Mouse (Mus musculus) gastrocnemius, adult 18-20 months (tissue): ENCODE data around the gene Bricd5. TPM values are rescaled to one million over a fixed set of nuclear protein-coding genes. Genes with fewer than 3 reads are reported as not detected.
"Not testable (repeated sequence)": the region's sequence is repeated elsewhere in the genome, so short reads cannot be mapped to it uniquely, and the experiment has no call there.

ENCODE experiments used
- DNase-seq: peaks from one replicate; pipeline ENCODE4 v3.0.0; 2021; ENCODE audit warnings: low spot score
- long read RNA-seq, 2 experiments: library from polyadenylated mRNA; stranded (forward); transcript quantifications; one replicate each; pipeline ENCODE4 v2.0.0; 2021
- total RNA-seq, 2 experiments: library from RNA; stranded (reverse); gene quantifications; 2 replicates each; pipeline ENCODE4 v1.2.3; 2021

The Bricd5 gene
- under 1 TPM in 1 of 2 experiments, not detected in 1; 0.31 TPM for total RNA-seq
- long read RNA-seq, experiment 1 = 0 reads
- long read RNA-seq, experiment 2, partial matches to known transcripts = 1 of 1 reads
- long read RNA-seq, experiment 2, other reads (novel, unspliced or antisense) = 0 of 1 reads

DNA sequence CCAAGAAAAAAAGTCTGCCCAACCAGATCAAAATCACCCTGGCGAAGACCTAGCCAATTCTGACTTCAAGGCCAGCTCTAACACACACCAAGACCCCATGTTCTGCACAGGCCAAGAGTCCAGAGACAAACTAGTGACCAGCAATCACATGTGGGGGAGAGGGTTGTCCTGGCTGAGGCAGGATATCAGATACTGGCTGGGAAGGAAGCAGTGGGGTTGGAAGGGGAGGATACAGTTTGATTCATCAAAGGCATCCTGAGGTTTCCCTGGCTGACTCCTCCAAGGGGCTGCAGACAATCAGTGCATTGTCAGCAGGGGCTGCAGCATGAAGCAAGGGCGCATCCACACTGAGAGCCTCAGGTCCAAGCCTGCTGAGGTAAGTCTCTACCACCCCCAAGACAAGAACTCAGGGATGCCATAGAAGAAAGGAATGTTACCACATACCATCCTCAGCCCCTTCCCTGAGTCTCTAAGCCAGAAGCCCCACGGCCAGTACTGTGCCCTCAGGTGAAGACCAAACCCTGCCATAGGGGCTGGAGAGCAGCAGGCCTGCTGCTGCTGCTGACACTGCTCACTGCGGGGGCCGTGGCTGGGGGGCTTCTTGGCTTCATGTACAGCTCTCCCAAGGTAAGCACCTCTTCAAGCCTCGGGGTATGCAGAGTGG lies at the start of gene Bricd5:
Gene Bricd5 (plus strand): TSS at position 273 of the 664 bp plus-strand sequence.
- DNase-seq = no peak

DNA sequence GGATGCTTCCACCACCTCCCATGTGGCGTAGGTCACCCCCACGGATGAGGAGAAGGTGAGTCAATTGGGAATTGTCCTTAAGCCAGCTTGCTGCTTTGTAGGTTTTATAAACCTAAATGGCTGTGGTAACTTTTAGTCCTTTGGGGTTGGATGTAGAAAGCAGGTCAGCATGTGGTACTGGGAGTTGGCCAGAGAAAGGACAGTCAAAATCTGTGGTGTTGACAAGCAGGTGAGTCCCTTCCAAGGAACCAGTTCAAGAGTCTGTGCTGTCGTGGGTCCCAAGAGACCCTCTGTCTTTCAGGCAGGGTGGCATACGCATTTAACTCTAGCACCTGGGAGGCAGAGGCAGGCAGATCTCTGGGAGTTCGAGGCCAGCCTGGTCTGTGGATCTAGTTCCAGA lies 49.2 kb upstream of the Bricd5 start:
- DNase-seq = no peak

DNA sequence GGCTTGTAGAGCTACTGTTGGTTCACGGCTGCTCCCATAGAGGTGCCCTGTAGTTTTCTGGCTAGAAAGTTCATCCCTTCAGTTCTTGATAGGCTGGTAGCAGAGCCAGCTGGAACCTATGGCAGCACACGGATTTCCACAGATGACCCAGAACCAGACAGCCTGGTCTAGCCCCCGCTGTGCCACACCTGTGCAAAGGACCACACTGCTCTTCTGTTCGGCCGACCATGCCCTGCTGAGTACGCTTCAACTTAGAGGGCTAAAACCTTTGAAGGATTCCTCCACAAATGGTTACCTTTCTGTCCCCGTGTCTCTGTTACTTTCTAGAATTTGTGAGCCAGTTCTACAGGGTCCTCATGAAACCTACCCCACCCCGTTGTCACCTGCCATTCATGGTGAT lies 48.4 kb upstream of the Bricd5 start:
- DNase-seq = not testable (repeated sequence)

DNA sequence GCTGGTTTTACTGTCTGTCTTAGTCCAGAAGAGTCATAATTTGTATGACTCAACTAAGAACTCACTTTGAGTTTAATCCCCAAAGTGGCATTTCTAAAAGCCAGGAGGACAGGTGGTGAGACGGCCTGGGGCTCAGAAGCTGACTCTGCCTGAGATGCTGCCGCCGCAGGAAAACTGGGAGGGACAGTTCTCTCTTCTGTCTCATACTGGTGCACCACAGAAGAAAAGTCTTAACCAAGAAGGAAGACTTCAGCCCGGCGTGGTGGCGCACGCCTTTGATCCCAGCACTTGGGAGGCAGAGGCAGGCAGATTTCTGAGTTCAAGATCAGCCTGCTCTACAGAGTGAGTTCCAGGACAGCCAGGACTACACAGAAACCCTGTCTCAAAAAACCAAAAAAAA lies 47.8 kb upstream of the Bricd5 start:
- no peak for DNase-seq

DNA sequence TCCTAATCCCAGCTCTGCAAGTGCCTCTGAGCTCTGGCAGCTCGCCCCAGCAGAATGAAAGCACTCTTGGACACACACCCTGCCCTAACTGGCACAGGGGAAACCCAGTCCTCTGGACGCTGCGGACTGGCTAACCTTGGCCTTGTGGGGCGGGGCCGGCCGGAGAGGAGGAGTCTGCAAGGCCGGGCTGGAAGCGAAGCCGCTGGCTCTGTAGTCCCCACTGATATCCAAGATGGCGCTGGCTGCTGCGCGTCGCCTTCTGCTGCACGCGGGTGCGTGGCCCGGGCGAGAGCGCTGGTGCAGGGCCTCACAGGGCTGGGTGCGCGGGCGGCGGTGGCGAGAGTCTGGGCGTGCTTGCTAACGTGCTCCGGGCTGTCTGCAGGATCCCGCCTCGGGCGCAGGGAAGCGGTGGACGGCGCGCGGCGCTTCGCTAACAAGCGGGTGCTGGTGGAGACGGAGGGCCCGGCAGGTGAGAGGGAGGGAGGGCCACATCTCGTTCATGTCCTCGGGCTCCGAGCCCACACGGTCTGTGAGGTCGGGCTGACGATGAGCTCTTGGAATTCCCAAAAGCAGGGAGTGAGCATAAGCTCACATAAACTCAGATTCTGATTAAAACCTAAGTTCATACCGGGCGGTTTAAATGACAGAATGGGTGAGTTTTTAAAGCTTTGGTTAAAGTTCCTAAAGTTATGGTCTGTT lies 47.1 kb upstream of the Bricd5 start, which contains the start of gene Eci1:
Gene Eci1 (plus strand): TSS at position 171 of the 699 bp plus-strand sequence.
- DNase-seq = peak; percentile 97

DNA sequence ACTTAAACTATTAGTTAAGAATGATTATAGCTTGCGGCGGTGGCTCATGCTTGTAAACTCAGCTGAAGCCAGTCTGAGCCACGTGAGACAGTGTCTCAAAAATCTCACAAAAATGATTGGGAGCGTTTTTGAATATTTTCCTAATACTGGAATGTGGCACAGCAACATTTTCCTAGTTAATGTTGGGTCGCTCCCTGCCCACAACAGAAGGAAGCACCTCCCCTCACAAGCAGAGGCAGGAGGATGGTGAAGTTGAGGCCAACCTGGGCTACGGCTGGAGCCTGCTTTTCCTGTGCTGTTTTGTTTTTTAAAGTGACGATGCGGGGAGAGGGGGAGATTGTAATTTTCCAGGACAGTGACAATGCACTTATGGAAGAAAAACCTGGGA lies 46.5 kb upstream of the Bricd5 start:
- no peak for DNase-seq

DNA sequence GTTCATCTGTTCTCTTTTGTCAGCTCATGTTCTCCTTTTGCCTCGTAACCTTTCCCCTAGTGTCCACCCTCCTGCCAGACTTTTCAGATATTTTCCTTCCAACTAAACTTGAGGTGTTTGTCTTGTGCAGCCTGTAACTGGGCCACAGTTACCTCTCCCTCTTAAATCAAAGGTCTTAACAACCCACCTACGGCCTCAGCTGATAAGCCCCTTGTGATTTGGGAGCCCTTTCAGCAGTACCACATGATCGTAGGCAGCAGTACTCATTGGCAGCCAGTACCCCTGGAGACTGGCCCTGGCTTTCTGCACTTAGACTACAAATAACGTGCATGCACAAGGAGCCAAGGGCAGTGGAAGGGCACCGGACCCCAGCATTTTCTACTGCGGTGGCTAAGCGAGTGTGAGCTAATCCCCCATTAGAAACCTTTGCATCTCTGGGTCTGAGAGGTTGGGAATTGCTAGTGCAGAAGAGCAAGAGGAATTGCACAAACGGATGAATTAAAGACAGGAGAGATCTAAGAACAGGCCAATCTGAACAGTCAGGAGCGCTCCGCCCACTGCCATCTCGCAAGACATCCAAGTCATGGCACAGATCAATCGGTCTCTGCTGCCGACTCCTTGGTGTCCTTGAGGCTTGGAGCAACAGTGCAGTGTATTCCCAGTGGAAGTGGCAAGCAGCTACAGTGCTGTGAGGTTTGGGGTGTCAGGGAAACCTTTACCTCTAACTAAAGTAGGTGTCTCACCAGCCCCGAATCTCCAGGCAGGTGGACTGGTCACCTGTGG lies 44.3 kb upstream of the Bricd5 start:
- DNase-seq = peak; percentile 58

DNA sequence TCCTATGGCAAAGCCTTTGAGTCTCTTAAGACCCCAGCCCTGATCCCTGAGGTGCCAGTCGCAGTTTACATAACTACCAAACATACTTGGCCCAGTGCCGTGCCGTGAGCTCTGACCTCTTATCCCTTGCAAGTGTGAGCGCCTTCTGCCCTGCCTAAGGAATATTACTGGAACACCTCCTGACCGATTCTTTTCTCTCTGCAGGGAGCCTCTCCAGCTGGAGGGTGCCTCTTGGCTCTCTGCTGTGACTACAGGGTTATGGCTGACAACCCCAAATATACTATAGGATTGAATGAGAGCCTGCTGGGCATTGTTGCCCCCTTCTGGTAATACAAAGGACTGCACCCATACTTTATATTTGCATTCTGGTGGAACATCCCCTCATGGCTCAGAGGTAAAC lies 36.7 kb upstream of the Bricd5 start:
- peak; percentile 39 for DNase-seq

DNA sequence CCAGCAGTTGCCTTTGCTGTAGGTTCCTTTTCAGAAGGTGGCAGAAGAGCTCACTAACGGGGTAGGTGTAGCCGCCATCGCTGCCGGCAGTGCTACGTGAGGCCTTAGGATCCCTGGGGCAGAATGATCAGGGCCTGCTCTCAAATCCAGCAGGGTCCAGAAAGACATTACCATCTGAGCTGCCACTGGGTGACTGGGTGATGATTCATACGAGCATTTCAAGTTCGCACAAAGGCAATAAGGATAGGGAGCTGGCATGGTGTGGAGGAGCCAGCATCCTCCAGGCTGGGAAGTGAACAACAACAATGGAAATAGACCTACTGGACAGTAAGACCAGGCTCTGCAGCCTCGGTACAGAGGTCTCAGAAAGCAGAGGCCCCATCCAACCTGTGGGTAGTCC lies 33.3 kb upstream of the Bricd5 start:
- no peak for DNase-seq

DNA sequence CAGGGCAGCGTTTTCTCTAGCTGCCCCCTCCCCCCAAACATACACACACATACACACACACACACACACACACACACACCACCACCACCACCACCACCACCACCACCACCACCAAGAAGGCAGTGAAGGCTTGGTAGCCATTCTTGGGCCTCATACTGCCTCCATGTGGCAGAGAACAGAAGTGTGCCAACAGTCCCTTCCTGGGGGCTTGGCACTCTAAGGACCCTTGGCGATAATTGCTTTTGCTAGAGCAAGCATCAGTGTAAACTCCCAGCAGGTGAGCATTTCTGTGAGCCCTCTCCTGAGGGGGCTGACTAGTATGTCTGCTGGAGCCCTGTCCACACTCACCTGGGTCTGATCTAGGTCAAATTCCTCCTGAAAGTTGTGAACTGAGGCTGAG lies 32.5 kb upstream of the Bricd5 start:
- DNase-seq = no peak

DNA sequence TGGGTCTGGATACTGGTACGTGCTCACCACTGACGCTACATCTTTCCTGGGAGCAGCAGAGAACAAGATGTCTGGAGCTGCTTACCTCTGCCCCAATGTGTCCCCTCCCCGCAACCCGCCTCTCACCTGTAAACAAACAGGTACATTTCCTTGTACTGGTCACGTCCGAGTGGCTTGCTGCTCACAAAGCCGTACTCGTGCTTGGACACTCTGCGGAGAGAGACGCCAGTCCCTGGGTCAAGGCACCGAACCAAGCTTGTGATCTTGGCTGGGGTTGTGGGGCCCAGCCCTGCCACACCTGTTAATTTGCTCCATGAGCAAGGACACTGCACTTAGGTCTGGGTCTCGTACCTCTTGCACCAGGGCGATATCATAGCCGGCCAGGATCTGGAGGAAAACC lies 31.6 kb upstream of the Bricd5 start:
- peak; percentile 34 for DNase-seq

DNA sequence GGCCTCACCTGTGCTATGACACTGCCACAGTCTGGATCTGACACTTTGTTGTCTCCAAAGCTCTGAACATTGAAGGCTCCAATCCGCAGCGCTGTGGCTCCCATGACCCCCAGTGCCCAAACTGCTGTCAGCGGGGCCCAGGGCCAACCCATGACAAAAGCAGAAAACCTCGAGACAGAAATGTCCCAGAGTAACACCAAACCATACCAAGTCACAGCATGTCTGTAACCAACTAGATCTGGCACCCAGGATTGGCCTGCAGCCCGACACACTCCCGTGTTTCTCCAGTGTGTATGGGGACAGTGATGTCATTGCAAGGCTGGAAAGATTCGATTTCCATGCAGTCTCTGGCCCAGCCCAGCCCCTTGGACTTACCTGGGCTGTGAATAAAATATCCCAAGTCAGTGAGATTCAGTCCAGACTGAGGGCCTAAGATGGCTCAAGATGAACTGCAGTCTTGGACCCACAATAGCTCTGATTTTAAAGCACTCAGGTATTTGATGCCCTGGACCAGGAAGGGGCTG lies 31.0 kb upstream of the Bricd5 start, which contains the start of gene Dnase1l2:
Gene Dnase1l2 (minus strand): TSS at position 474 of the 524 bp plus-strand sequence.
- peak; percentile 25 for DNase-seq

DNA sequence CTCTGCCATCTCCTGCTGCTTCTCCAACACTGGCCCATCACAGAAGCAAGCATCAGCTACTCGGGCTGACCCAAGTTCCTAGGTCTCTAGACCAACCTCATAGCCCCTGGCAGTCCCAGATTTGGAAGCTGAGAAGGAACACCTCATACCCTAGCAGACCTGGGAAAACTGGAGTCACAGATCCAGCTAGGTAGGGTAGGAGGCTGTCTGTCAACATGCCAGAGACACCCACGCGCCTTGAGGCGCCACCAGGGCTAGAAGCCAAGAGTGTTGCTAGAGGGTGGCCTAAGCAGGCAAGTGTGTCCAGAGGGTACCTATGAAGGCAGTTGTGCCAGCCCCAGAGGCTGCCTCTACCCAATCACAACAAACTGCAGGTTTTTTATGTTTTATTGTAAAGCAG lies 30.3 kb upstream of the Bricd5 start:
- no peak for DNase-seq

DNA sequence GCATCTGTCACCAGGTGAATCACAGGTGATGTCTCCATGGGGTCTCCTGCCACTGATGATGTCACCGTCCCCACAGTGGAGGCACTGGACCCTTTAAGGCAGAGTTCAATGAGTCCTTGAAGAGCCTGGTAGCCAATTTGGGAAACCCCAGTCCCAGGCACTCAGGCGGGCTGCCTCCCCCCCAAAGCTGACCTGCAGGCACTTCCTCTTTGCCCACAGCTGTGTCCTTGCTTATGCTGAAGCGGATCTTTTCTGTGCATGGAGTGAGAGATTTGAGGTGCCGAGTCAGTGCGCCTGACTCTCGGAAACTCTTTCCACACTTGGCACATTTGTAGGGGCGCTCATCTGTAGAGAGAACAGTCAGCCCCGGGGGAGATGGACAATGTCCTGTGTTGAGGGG lies 27.1 kb upstream of the Bricd5 start:
- no peak for DNase-seq

DNA sequence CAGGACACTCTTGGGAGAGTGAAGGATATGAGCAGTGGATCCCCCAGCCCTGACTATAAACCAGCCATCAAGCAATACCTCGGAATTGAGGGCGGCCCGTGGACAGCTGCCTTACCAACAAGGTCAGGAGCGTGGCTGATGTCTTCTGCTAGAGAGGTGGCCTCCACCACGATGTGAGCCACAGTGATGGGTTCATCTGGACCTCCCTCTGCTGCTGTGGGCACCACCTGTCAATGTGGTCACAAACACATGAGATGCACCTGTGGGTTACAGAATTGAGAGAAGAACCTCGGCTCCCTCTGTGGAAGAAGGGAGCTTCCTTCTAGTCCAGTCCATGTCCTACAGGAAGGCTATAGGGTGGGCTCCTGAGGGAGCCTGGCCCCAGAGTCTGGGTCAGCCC lies 24.2 kb upstream of the Bricd5 start:
- no peak for DNase-seq

DNA sequence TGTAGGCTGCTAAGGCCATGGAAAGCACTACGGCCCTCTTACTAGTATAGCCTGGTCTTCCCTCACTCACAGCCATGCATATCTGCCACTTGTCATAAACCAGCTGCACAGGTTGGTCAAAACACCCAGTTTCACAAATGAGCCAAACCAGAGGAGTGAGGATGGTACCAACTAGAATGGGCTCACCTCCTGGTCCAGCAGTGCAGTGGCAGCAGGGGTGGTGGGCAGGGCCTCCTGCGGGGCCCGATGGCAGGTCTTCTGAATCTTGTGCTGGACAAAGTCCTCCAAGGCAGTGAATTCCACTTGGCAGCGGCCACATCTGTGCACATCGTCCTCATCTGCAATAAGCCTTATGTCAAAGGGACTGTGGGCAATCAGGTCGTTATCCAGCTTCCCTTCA lies 22.5 kb upstream of the Bricd5 start:
- no peak for DNase-seq

DNA sequence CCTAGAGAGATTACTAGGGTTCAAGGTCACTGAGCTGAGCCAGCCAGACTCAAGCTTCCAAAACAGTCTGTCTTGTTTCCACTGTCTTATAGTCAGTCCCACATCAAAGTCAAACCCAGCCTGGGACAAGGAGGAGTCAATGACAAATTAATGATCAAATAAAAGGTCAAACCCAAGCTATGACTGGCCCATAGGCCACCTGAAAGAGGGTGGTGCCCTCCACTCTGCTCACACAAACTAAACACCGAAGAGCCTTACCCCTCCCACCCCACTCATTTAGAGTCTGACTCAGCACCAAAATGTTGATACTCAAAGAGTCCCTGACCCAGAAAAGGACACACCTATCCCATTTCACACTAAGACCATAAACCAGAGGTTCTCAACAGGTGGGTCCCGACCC lies 20.3 kb upstream of the Bricd5 start:
- no peak for DNase-seq

DNA sequence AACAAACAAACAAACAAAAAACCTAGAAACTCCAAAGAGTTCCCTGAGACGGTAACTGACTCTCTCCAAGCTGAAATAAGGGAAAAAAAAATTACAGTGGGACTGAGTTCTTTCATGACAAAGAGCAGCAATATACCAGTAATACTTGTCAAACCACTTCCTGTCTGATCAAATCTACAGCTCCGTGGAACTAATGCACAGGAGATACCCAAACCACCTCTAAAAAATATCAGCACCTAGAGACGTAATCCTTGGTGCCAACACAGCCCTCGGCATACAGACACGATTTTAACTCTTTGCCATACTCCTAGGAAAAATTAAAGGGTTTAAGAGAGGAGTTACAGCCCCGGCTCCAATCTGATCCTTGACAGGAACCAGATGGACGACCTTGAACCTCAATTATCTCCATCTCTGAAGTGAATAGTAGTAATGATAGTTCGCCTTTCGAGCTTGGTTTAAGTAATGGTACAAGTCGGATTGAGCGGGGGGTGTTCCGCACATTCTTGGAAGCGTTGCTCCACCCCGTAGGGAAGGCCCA lies 19.4 kb upstream of the Bricd5 start:
- no peak for DNase-seq

DNA sequence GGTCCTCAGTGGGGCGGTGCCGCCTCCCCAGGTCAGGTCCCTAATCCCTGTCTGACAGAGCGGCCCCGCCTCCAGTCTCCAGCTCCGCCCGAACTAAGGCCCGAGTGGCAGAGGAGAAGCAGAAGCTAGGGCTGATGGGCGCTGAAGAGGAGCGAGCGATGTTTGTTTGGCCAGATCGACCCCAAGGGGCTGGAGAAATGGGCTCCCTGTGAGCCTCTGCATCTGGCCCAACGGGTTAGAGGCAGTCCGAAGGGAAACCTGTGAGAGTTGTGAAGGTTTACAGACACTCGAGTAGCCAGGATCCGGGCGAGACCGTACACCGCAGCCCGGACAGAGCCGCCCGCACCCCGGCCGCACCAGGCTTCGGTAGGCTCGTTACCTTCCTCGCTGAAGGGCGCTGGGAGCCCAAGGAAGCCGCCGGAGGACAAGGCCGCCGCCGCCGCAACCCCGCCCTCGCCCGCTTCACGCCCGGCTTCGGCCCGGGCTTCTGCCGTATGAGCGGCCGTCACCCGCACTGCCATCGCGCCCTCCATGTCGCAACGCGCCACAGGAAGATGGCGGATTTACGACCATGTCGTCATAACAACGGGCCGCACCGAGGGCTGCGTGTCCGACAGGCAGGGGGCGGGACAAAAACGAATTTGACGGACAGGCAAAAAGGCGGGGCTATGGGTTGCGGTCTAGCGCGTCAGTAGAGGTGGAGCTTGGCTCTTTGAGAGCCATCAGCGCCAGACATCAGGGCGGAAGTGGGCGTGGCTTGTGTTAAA lies 18.7 kb upstream of the Bricd5 start:
- peak; percentile 100 for DNase-seq

DNA sequence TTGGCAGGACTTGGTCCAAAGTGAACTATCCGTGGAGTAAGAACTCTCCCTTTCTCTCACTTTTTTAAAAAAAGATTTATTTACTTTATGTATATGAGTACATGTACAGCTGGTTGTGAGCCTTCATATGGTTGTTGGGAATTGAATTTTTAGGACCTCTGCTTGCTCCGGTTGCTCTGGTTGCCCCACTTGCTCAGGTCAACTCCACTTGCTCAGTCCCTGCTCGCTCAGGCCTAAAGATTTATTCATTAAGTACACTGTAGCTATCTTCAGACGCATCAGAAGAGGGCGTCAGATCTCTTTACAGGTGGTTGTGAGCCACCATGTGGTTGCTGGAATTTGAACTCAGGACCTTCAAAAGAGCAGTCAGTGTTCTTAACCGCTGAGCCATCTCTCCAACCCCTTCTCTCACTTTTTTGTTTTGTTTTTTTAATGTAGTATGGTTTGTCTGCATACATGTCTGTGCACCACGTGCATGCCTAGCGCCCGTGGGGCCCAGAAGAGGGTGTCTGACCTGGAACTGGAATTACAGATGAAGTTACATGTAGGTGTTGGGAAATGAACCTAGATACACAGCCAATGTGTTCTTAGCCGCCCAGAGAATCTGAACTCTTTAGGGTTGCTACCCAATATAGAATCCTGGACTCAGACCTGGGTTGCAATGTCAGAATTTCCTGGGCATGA lies 18.0 kb upstream of the Bricd5 start:
- DNase-seq = not testable (repeated sequence)
